Mouse (Mus musculus) hindbrain, embryonic 11.5 days (tissue): ENCODE results near the gene Ajuba. TPM values are rescaled to one million over a fixed set of nuclear protein-coding genes. Genes with fewer than 3 reads are reported as not detected.

Source experiments
- ATAC-seq: fragments of 200-750 bp; cut with Nextera tagmentation; 2 replicates; pipeline ENCODE4 v1.8.0; 2017; ENCODE audit warnings: mild to moderate bottlenecking, moderate TSS enrichment, moderate library complexity; ENCODE audit not compliant: low FRiP score
- DNase-seq: peaks from one replicate; pipeline ENCODE4 v3.0.0-alpha.2; 2015; ENCODE audit warnings: low spot score
- H3K27ac ChIP-seq: fragments of 300-500 bp; sonication (generic); 2 replicates; pipeline ENCODE4 v1.5.1; 2014; ENCODE audit warnings: mild to moderate bottlenecking, low read depth, low read length
- H3K27me3 ChIP-seq: fragments of 300-500 bp; sonication (generic); 2 replicates; pipeline ENCODE4 v1.6.1; 2014; ENCODE audit warnings: mild to moderate bottlenecking, low read length, moderate library complexity, mixed read lengths; ENCODE audit not compliant: control insufficient read depth, insufficient read depth
- H3K36me3 ChIP-seq: fragments of 300-500 bp; sonication (generic); 2 replicates; pipeline ENCODE4 v1.6.1; 2014; ENCODE audit warnings: mild to moderate bottlenecking, low read length, moderate library complexity, mixed read lengths; ENCODE audit not compliant: control insufficient read depth, insufficient read depth
- H3K4me1 ChIP-seq: fragments of 300-500 bp; sonication (generic); replicated peaks from 2 replicates; pipeline ENCODE4 v1.6.1; 2014; ENCODE audit warnings: low read length, mixed read lengths; ENCODE audit not compliant: control insufficient read depth, insufficient read depth
- H3K4me2 ChIP-seq: fragments of 300-500 bp; sonication (generic); replicated peaks from 2 replicates; pipeline ENCODE4 v1.6.1; 2014; ENCODE audit warnings: mild to moderate bottlenecking, low read depth, low read length
- H3K4me3 ChIP-seq: fragments of 300-500 bp; sonication (generic); 2 replicates; pipeline ENCODE4 v1.5.1; 2014; ENCODE audit warnings: low read depth, low read length
- H3K9ac ChIP-seq: fragments of 300-500 bp; sonication (generic); 2 replicates; pipeline ENCODE4 v1.6.1; 2014; ENCODE audit warnings: low read depth, low read length
- H3K9me3 ChIP-seq: fragments of 300-500 bp; sonication (generic); 2 replicates; pipeline ENCODE4 v1.6.1; 2016; ENCODE audit warnings: low read length; ENCODE audit not compliant: control insufficient read depth
- WGBS: fragments of 180-500 bp; shearing (Covaris S2); extraction: QIAGEN DNeasy Blood & Tissue Kit; methylation state at CpG from one replicate; pipeline ENCODE4 v1.1.7; 2014; 5-methylcytosine and 5-hydroxymethylcytosine counted together
- polyA plus RNA-seq: library from polyadenylated mRNA; unstranded; fragments of >200 nt; fragmentation: Nextera tagmentation; extraction: Ambion mirVana; gene quantifications from 2 replicates; pipeline ENCODE4 v1.2.1, GENCODE M21; 2014

The Ajuba gene
- polyA plus RNA-seq, 1 experiment from 2014 or later = 29.4 TPM

DNA sequence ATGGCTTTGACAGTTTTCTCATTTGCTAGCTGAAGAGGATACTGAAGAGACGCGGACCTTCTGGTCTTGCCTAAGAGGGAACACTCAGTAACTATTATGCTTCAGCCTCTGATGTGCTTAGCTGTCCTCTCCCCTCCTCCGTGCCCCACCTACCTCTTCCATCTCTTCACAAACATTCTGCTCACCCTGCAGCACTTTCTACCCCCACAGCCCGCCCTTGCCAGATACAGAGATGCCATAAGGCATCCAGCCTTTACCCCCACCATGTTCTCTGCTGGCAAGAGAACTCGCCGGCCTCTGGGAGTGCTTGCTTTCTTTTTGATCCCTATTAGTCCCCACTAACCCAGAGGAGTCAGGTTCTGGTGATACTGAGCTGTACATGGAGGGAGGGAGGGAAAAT lies 33.3 kb upstream of the Ajuba start:
- no peak overlapping the region for H3K4me3 ChIP-seq
- no peak overlapping the region for H3K9ac ChIP-seq
- H3K27ac ChIP-seq = no peak overlapping the region
- H3K27me3 ChIP-seq = no peaks in the 10 kb centered on the region
- H3K4me1 ChIP-seq = no peaks in the 10 kb centered on the region
- DNase-seq (no peak), ATAC-seq (no peak)
- no peaks in the 10 kb centered on the region for H3K36me3 ChIP-seq
- H3K4me2 ChIP-seq = no peak overlapping the region
- no peaks in the 10 kb centered on the region for H3K9me3 ChIP-seq
- WGBS = 85% methylated on average over 6 of the region's 6 CpGs

DNA sequence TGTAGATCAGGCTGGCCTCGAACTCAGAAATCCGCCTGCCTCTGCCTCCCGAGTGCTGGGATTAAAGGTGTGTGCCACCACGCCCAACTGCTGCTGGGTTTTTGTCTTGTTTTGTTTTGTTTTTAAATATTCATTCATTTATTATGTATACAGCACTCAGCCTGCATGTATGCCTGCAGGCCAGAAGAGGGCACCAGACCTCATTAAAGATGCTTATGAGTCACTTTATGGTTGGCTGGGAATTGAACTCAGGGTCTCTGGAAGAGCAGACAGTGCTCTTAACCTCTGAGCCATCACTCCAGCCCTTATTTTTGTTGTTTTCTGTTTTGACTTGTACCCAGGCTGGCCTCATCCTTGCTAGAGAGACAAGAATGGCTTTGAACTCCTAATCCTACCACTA lies 32.6 kb upstream of the Ajuba start:
- peak; percentile 44 for DNase-seq

DNA sequence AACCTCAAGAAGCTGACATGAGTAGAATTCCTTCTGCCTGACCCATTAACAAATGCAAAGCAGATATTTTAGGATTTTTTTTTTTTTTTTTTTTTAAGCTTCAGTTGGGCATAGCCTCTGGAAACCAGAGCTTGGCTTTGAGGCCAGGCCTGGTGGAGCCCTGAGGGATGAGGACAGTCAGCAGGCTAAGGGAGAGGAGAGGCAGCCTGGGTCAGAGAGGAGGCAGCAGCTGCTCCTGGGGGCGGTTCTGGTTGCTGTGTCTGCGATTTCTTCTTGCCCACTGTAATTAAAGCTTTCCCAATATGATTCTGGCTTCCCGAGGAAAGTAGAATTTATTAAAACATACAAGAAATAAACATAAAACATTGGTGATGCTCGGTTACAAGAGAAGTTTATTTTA lies 31.9 kb upstream of the Ajuba start:
- Histone ChIP-seq H3K4me2 (no peak overlapping the region), H3K36me3 (no peaks in the 10 kb centered on the region), H3K4me1 (no peaks in the 10 kb centered on the region), H3K27me3 (no peaks in the 10 kb centered on the region), H3K4me3 (no peak overlapping the region), H3K9ac (no peak overlapping the region), H3K9me3 (no peaks in the 10 kb centered on the region), H3K27ac (no peak overlapping the region)
- 82% methylated on average over 4 of the region's 4 CpGs for WGBS
- no peak for DNase-seq
- no peak for ATAC-seq

More for the DNA sequence above, 32.6 kb upstream of the Ajuba start:
- no peak overlapping the region for H3K4me3 ChIP-seq
- H3K4me2 ChIP-seq = no peak overlapping the region
- no peaks in the 10 kb centered on the region for H3K27me3 ChIP-seq
- H3K27ac ChIP-seq = no peak overlapping the region
- no peak for ATAC-seq
- 80% methylated on average over 4 of the region's 4 CpGs for WGBS
- H3K36me3 ChIP-seq = no peaks in the 10 kb centered on the region
- no peak overlapping the region for H3K9ac ChIP-seq
- H3K9me3 ChIP-seq = no peaks in the 10 kb centered on the region
- H3K4me1 ChIP-seq = no peaks in the 10 kb centered on the region

DNA sequence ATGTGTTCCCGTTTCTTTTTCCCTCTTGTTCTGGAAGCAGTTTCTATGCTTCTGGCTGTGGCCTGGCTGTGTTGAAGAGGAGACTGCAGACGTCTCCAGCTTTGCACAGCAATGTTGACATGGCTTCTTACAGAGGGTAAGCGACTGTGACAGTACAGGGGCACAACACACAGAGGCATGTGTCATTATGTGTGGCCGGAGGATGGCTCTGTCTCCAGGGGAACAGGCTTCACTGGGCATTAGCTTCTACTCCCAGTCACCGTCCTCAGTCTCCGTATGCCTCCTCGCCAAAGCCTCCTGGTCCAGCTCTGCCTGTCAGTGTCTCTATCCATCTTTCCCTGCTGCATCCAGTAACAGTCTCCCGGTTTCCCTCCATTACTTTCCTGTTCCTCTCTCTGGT lies 29.9 kb upstream of the Ajuba start:
- 37% methylated on average over 8 of the region's 8 CpGs for WGBS
- DNase-seq (no peak), ATAC-seq (no peak)
- Histone ChIP-seq H3K9ac (no peak overlapping the region), H3K9me3 (no peaks in the 10 kb centered on the region), H3K27ac (no peak overlapping the region), H3K4me1 (no peaks in the 10 kb centered on the region), H3K27me3 (no peaks in the 10 kb centered on the region), H3K4me3 (no peak overlapping the region), H3K4me2 (no peak overlapping the region), H3K36me3 (no peaks in the 10 kb centered on the region)

DNA sequence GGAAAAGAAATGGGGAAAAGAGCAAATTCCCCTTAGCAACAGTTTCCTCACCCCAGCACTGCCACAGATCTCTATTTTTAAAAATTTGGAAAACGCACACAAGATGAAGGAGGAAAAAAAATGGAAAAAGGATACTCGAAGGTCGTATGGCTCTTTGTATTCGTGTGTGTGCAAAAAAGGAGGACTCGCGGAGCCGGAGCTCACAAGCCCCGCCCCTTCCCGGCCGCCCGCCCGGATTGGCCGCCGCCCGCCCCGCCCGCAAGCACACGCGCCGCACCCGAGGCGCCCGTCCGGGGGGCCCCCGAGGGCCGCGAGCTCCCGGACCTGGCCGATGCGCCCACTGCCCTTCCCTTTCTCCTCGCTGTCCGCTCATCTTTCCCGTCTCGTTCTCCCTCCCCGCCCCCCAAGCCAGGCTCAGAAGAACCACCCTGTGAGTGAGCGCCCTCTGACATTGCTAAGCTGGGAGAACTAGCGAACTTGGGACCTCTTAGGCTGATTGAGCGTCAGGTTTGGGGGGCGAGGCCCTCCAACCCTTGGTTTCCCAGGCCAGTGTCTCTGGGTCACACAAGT lies 28.5 kb upstream of the Ajuba start, which contains the start of gene 4931414P19Rik:
4931414P19Rik (minus strand) TSS at position 242 of the 570 bp plus-strand sequence.
- H3K4me3 ChIP-seq = peak within 1 kb of the TSS; percentile 37
- peak within 1 kb of the TSS; percentile 43 for H3K4me2 ChIP-seq
- no peaks in the 10 kb centered on the region for H3K9me3 ChIP-seq
- no peaks in the 10 kb centered on the region for H3K27me3 ChIP-seq
- H3K4me1 ChIP-seq = no peaks in the 10 kb centered on the region
- no peaks in the 10 kb centered on the region for H3K36me3 ChIP-seq
- H3K9ac ChIP-seq = peak within 1 kb of the TSS; percentile 53; the same call in 1 of the 2 replicates
- DNase-seq (peak; percentile 86), ATAC-seq (peak; percentile 55)
- under 1% methylated on average over 27 of the region's 39 CpGs for WGBS
- peak within 1 kb of the TSS; percentile 55; the same call in 1 of the 2 replicates for H3K27ac ChIP-seq

DNA sequence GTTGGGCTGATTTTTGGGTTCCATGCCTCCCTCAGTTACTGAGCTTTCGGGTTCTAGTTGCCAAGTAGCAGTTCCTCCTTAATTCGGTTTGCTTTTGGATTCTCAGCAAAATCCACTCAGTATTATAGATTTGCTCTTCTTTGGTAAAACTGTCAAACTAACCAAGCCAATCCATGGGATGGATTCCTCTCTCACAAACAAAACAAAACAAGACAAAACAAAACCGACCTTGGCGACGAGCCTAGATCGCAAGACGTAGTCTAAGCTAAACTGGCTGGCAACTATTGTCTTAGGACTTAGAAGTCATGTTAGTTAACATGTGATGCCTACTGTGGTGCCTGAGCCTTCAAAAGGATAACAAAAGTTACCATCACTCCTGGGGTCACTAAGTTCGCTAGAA lies 26.3 kb upstream of the Ajuba start:
- Histone ChIP-seq H3K4me1 (no peaks in the 10 kb centered on the region), H3K9me3 (no peaks in the 10 kb centered on the region), H3K36me3 (no peaks in the 10 kb centered on the region), H3K9ac (no peak overlapping the region; the same call in 1 of the 2 replicates), H3K4me2 (peak overlapping the region; percentile 42; the same call in 1 of the 2 replicates), H3K4me3 (peak overlapping the region; percentile 56), H3K27me3 (no peaks in the 10 kb centered on the region), H3K27ac (peak overlapping the region; percentile 81; the same call in 1 of the 2 replicates)
- DNase-seq = no peak
- 86% methylated on average over 8 of the region's 8 CpGs for WGBS
- no peak for ATAC-seq

DNA sequence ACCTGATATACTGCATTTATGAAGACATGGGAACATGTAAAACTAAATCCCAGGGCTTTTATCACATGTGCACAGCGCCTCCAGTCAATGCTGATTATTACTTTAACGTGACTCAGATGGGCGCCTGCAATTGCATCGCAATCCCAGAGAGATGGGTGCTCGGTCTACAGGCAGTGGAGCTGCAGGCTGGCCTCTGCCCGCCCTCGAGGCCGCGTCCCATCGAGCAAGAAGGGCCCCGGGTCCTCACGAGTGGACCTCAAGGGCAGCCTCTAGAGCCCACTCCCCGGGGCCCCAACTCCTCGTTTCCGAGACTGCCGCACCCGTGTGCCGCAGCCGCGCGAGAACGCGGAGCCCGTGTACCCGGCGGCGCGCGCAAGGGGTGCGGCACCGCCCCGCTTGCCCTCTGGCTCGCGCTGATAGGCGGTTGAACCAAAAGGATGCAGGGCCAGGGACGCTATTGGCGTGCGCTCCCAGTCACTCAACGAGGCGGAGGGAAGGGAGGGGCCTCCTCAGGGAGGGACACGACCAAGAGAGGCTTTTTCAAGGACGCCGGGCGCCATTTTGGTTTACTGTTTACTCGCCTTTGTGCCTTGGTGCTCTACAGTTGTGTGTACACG lies 25.8 kb upstream of the Ajuba start:
- H3K27ac ChIP-seq = peak overlapping the region; percentile 81
- H3K36me3 ChIP-seq = no peaks in the 10 kb centered on the region
- under 1% methylated on average over 46 of the region's 46 CpGs for WGBS
- H3K4me3 ChIP-seq = peak overlapping the region; percentile 56
- DNase-seq (peak; percentile 95), ATAC-seq (peak; percentile 98)
- H3K9ac ChIP-seq = peak overlapping the region; percentile 93
- H3K4me1 ChIP-seq = no peaks in the 10 kb centered on the region
- no peaks in the 10 kb centered on the region for H3K27me3 ChIP-seq
- no peaks in the 10 kb centered on the region for H3K9me3 ChIP-seq
- H3K4me2 ChIP-seq = peak overlapping the region; percentile 42

DNA sequence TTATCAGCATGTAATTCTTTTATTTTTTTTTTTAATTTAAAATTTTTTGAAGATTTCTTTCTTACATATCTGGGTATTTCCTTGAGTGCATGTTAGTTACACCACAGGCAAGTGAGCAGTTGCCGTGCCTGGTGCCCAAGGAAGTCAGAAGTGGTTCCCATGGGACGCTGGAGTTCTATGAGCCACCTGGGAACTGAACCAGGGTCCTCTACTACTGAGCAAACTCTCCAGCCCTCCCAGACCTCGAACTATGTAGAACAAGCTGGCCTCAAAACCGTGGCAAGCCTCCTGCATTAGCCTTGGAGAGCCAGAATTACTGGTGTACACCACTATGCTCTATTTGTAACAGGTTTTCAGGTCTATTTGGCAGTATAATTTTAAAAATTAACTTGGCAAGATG lies 25.3 kb upstream of the Ajuba start:
- no peaks in the 10 kb centered on the region for H3K9me3 ChIP-seq
- H3K27me3 ChIP-seq = no peaks in the 10 kb centered on the region
- no peaks in the 10 kb centered on the region for H3K4me1 ChIP-seq
- peak overlapping the region; percentile 81; the same call in 1 of the 2 replicates for H3K27ac ChIP-seq
- H3K4me2 ChIP-seq = peak overlapping the region; percentile 42
- H3K9ac ChIP-seq = peak overlapping the region; percentile 24; the same call in 1 of the 2 replicates
- ATAC-seq (peak; percentile 15), DNase-seq (no peak)
- no peaks in the 10 kb centered on the region for H3K36me3 ChIP-seq
- 45% methylated on average over 4 of the region's 4 CpGs for WGBS
- peak overlapping the region; percentile 56 for H3K4me3 ChIP-seq

DNA sequence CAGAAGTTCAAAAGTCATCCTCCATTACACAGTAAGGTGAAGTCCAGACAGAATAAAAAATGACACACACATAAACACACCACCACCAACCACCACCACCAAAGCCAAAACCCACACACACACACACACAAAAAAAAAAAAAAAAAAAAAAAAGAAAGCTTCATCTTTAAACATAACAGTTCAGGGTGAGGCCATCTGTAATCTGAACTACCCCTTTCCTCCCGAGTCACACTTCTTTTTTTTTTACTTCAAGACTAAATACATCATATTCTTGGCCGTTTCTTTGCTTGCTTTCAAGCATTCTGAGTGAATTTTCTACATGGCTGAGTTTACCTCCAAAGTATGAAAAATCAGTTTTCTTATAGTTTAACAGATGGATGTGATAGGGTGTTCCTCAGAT lies 24.2 kb upstream of the Ajuba start:
- Histone ChIP-seq H3K9ac (no peak overlapping the region), H3K36me3 (no peaks in the 10 kb centered on the region), H3K4me3 (no peak overlapping the region), H3K27me3 (no peaks in the 10 kb centered on the region), H3K9me3 (no peaks in the 10 kb centered on the region), H3K4me2 (no peak overlapping the region), H3K4me1 (no peaks in the 10 kb centered on the region), H3K27ac (no peak overlapping the region)
- ATAC-seq (no peak), DNase-seq (no peak)
- 80% methylated on average over 2 of the region's 2 CpGs for WGBS
